Mouse (Mus musculus) bone marrow, adult 2 months (tissue): Measurements from ENCODE around the gene A330070K13Rik. TPM values are rescaled to one million over a fixed set of nuclear protein-coding genes. Genes with fewer than 3 reads are reported as not detected.
A peak's percentile ranks its signal among the peaks of the same experiment; 100 is the strongest.

Experiments used
- H3K27ac ChIP-seq: fragments of 200-500 bp; 2 replicates; pipeline ENCODE4 v1.5.1; 2012; ENCODE audit warnings: low read depth, mild to moderate bottlenecking, control low read depth, inconsistent platforms, low read length; ENCODE audit not compliant: control insufficient read depth, poor library complexity, insufficient read depth
- H3K4me1 ChIP-seq: fragments of 200-500 bp; 2 replicates; pipeline ENCODE4 v1.6.1; 2011; ENCODE audit warnings: low read length; ENCODE audit not compliant: control insufficient read depth, insufficient read depth
- H3K4me3 ChIP-seq: fragments of 200-500 bp; replicated peaks from 2 replicates; pipeline ENCODE3; 2011; ENCODE audit warnings: mild to moderate bottlenecking, low read depth, low read length, control low read depth; ENCODE audit not compliant: control insufficient read depth
- CTCF ChIP-seq: fragments of 200-500 bp; IDR thresholded peaks from 2 replicates; pipeline ENCODE4 v1.5.1; 2011; ENCODE audit warnings: low read length, control low read depth; ENCODE audit not compliant: control insufficient read depth, insufficient read depth
- POLR2A ChIP-seq: fragments of 200-500 bp; IDR thresholded peaks from 2 replicates; pipeline ENCODE4 v1.6.1; 2011; ENCODE audit warnings: low read depth, mild to moderate bottlenecking, control low read depth, low read length, borderline replicate concordance; ENCODE audit not compliant: control insufficient read depth
- WGBS: fragments of 180-500 bp; shearing (Covaris S2); methylation state at CpG from one replicate; pipeline ENCODE4 v1.1.7; 2018; 5-methylcytosine and 5-hydroxymethylcytosine counted together
- polyA plus RNA-seq: library from polyadenylated mRNA; stranded (reverse); fragments of >200 nt; gene quantifications from 2 replicates; pipeline ENCODE4 v1.2.4, GENCODE M21; 2011; ENCODE audit warnings: low replicate concordance; ENCODE audit not compliant: missing spikeins, insufficient read depth, insufficient read length

A330070K13Rik gene
- not detected in 2 replicates for polyA plus RNA-seq

DNA sequence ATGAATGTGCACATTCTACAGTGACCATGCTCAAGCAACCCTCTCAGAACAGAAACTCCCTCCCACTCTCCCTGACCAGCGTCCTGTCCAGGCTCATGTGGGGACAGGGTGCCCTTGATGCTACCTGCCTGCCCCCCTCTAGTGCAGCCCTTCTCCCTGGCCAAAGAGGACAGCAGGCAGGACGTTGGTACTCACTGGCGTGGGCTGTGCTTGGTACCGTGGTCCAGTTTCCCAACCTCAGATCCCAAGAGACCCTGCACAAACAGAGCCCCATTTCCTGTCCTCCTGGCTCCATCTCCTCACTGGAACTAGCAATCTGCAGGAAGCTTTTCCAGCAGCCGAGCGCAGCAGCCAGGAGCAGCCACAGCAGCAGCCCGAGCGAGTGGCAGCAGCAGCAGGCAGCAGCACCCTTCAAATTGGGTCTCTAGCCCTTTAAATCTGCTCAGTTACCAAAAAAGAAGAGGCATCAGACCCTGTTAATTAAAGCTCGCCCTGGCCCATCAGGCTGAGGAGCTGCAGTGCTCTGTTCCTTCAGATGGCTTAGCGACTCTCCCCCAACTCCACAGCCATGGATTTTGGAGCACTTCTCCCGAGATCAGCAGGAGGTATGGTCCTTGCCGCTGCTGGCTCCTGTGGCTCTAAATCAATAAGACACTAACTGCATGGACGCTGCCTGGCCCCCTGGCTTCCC lies at the start of gene A330070K13Rik:
TSS of gene A330070K13Rik (minus strand) at position 410 of the 691 bp plus-strand sequence.
- TF ChIP-seq CTCF (no peak), POLR2A (no peak)
- Histone ChIP-seq H3K4me3 (no peak within 1 kb of the TSS), H3K4me1 (no peaks in the 10 kb centered on the region), H3K27ac (no peak within 1 kb of the TSS)
- 10% methylated on average over 13 of the region's 13 CpGs for WGBS

DNA sequence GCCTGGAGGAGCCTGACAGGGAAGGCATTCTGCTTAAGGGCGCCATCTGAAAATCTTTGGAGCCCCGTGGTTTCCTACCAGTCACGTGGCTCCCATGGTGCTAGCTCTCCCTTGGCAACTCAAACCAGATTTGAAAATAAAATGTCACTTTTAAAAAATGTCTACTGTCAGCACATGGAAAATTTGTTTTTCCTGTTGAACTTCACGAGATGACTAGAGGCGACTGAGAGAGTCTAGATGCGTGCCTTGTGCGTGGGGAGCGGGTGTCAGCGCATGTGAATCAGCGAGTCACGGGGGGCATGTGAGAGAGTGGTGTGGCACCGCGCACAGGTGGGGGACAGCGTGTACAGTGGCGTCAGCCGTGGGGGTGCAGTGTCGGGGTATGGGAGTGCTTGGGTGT lies 27.1 kb upstream of the A330070K13Rik start:
- TF ChIP-seq CTCF (no peak), POLR2A (no peak)
- Histone ChIP-seq H3K27ac (no peak overlapping the region), H3K4me3 (no peak overlapping the region), H3K4me1 (no peaks in the 10 kb centered on the region)
- 88% methylated on average over 17 of the region's 17 CpGs for WGBS

DNA sequence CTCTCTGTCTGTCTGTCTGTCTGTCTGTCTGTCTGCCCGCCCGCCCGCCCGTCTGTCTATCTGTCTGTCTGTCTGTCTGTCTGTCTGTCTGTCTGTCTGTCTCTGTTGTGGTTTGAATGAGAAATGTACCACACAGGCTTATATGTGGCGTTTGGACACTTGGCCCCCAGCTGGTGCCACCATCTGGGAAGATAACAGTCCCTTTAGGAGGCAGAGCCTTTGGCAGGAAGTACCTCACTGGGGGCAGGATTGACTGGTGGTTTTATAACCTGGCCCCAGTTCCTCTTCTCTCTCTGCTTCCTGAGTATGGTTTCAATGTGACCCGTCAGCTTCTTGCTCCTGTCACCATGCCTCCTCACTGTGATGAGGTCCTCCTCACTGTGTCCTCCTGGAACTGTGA lies 25.3 kb upstream of the A330070K13Rik start:
- no peak for TF ChIP-seq POLR2A
- no peak for TF ChIP-seq CTCF
- Histone ChIP-seq H3K27ac (no peak overlapping the region), H3K4me3 (no peak overlapping the region), H3K4me1 (no peaks in the 10 kb centered on the region)
- 72% methylated on average over 6 of the region's 6 CpGs for WGBS

DNA sequence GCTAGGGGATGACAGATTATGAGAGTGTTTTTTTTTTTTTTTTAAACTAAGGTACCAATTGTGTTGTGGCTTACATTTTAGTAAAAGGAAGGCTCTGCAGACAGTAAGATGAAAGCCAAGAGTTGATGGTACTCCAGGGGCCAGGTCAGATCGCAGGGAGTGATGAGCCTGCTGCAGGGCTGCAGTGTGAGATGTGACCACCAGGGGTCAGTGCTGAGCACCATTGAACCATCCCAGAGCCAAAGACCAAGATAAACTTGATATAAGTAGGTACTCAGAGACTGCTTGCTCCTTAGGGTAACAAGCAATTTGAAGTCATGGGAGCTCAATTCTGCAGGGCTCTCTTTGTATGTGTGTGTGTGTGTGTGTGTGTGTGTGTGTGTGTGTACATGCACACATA lies 20.8 kb upstream of the A330070K13Rik start:
- no peak overlapping the region for H3K4me3 ChIP-seq
- TF ChIP-seq POLR2A (no peak), CTCF (peak; percentile 80)
- H3K4me1 ChIP-seq, result no peaks in the 10 kb centered on the region
- 23% methylated on average over 1 of the region's 1 CpGs for WGBS
- H3K27ac ChIP-seq, result no peak overlapping the region

DNA sequence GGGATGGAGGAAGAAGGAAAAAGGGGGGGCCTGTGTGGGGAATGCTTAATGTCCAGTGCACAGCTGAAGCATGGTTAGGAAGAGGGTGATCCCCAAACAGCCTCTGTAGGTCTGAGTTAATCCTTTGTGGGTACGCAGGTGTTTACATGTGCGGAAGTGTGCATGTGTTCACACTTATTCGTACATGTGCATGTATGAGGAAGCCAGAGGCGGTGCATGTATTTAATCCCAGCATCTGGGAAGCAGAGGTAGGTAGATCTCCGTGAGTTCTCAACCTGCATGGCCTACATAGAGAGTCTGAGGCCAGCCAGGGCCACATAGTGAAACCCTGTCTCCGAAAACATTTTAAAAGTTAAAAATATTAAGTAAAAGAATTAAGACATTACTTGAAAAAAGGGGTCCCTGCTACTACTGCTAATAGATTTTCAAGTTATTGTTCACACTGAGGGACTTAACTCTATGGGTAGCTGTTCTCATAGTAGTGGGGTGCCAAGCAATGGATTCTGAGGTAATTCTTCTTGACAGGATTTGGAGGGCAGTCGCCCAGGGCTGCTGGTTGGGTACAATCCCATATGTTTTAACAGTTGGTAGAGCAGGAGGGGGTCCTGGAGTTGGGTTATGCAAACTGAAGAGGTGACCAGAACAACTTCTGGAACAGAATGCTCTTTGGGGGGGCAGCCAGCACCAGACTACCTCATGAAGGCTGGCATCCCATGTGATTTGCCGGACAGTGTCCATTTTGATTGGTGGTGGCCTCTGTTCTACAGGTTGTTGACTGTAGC lies 15.9 kb upstream of the A330070K13Rik start:
- no peak overlapping the region for H3K4me3 ChIP-seq
- WGBS, result 77% methylated on average over 8 of the region's 8 CpGs
- no peaks in the 10 kb centered on the region; the same call in 1 of the 2 replicates for H3K4me1 ChIP-seq
- TF ChIP-seq POLR2A, result no peak
- TF ChIP-seq CTCF, result no peak
- H3K27ac ChIP-seq, result no peak overlapping the region

DNA sequence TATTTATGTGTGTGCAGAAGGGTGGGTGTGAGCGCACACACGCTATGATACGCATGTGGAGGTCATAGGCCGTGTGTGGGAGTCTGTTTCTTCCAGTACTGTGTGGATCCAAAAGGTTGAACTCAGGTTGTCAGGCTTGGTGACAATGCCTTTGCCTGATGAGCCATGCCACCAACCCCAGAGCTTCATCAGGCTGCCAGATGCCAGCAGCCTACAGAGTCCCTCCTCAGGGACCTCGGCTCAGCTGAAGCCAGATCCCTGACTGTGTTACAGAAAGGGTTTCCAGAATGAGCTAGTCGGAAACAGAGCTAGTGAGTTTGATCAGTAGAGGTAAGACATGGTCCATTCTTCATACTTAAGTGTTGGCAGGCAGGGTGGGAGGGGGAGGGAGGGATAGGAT lies 10.7 kb upstream of the A330070K13Rik start:
- Histone ChIP-seq H3K27ac (no peak overlapping the region), H3K4me1 (no peaks in the 10 kb centered on the region; the same call in 1 of the 2 replicates), H3K4me3 (no peak overlapping the region)
- TF ChIP-seq CTCF (no peak), POLR2A (no peak)
- WGBS, result 69% methylated on average over 6 of the region's 6 CpGs

DNA sequence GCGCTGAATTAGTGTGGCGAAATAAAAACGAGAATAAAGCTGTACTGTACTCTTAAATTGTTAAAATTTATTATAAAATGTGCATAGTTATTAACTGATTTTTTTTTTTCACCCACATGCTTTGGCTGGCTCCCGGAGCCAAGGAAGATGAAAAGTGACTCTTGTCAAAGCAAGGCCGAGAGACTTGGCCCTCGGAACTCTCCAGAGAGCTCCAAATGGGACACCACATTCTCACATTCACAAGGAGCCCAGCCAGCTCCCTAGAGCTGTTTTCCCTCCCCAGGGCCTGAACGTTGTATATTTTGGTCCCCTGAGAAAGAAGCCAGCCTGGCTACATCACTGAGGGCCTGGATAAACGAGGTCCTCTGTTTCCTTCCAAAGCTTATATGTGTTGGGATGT lies 10.0 kb upstream of the A330070K13Rik start:
- no peak overlapping the region for H3K27ac ChIP-seq
- no peak overlapping the region for H3K4me3 ChIP-seq
- WGBS, result 70% methylated on average over 8 of the region's 8 CpGs
- H3K4me1 ChIP-seq, result no peaks in the 10 kb centered on the region; the same call in 1 of the 2 replicates
- TF ChIP-seq CTCF, result no peak
- no peak for TF ChIP-seq POLR2A

DNA sequence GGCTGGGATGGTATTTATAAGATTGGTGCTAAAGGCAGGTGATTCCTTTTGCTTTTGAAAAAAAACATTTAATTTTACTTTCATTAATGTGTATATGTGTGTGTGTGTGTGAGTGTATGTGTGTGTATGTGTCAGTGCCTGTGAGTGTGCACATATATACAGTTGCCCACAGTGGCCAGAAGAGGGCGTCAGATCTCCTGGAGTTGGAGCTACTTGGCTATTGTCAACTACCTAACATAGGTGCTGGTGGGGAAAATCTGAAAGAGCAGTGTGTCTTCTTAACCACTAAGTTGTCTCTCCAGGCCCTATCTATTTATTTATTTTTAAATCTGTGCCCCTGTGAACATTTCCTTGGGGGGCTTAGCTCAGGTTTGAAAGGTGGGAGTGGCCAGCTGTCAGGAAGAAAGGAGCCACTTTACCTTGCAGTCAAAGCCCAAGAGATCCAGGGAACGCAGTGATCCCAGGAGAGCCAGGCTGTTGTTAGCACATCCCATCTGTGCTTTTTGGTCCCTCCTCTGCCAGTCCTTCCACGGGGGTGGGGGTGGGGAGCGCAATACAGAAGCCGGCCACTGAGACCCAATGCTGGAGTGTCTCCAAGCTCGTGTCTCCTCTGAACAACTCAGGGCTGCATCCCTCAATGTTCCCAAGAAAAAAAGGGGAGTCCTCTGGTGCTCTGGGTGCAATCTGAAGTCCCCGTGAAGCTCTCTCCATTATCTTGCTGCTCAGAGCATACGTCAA lies 9.4 kb upstream of the A330070K13Rik start:
- Histone ChIP-seq H3K27ac (no peak overlapping the region), H3K4me1 (no peaks in the 10 kb centered on the region; the same call in 1 of the 2 replicates), H3K4me3 (no peak overlapping the region)
- 51% methylated on average over 8 of the region's 8 CpGs for WGBS
- TF ChIP-seq CTCF (no peak), POLR2A (no peak)
